Mouse (Mus musculus) left cerebral cortex, postnatal 4 days (tissue): ENCODE results near the gene H6pd. TPM values are rescaled to one million over a fixed set of nuclear protein-coding genes. Genes with fewer than 3 reads are reported as not detected.

Experiments used
- DNase-seq: peaks from one replicate; pipeline ENCODE4 v3.0.0-alpha.2; 2022
- intact Hi-C: fragments of 180-260 bp; cut with DNase I; formaldehyde crosslinking; loops from one replicate; pipeline ENCODE4 v1.15.1; 2025
- total RNA-seq, 2 experiments: library from RNA; stranded (reverse); gene quantifications; 2 replicates each; pipeline ENCODE4 v1.2.3; 2021

H6pd gene
- total RNA-seq, 2 experiments from 2014 or later = 11.7 to 13.8 TPM

DNA sequence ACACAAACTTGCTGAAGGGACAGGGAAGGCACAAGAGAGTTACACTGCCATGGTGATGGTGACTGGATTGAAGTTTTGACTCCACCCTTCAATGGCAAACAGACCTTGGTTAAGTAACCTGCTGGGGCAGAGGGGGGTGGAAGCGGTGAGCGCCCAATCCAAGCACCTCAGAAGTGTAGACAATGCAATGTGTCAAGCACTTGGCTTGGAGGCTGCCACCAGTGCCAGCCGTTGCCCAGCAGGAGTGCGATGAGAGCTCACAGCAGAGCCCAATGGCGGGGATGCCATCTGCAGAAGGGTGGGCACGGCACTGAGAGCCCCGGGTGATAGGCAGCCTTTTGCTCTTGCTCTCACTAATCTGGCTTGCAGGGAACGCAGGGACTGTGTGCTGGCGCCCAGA, 56.6 kb downstream of the H6pd start:
- intact Hi-C loops = loop anchor here (10.0 kb wide), 1 partner anchor 97 kb away; no protein-coding TSS in a partner anchor
- peak; percentile 74 for DNase-seq

DNA sequence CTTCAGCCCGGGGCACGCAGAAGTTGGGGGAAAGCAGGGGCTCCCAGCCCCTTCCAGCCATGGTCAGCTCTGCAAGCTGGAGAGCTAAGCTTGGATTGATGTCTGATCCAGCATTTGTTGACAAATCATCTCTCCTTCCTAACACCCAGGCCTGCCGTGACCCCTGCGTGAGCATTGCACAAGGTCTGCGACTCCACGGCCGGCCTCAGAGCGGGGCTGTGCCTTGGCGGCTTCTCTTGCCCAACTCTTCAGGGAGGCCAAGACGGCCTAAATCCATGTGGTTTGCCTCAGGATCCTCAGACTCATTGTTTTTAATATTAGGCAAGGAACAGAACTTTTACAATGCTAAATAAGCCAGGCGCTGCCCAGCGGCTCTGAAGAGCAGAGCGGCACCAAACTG, 57.6 kb downstream of the H6pd start:
- intact Hi-C loops = loop anchor here (10.0 kb wide), 1 partner anchor 96 kb away; no protein-coding TSS in a partner anchor
- no peak for DNase-seq

DNA sequence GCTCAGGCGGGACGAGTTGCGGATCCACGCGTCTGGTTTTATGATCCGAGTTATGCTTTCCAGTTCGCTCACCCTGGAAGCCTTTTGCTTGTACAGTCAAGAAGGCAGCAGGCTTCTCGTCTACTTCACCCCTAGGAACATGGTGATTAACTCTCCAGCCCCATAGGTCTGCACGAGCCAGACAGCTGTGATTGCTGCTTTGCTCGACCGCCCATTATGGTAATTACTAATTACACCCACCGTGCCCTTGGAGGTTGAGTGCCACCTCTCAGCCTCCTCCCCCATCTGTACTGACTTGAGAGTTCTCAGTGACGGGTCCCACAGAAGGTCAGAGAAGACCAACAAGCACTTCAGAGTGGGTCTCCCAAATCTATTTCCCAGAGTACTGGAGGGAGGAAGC, 59.1 kb downstream of the H6pd start:
- intact Hi-C loops = loop anchor here (10.0 kb wide), 1 partner anchor 95 kb away; no protein-coding TSS in a partner anchor
- DNase-seq = no peak

DNA sequence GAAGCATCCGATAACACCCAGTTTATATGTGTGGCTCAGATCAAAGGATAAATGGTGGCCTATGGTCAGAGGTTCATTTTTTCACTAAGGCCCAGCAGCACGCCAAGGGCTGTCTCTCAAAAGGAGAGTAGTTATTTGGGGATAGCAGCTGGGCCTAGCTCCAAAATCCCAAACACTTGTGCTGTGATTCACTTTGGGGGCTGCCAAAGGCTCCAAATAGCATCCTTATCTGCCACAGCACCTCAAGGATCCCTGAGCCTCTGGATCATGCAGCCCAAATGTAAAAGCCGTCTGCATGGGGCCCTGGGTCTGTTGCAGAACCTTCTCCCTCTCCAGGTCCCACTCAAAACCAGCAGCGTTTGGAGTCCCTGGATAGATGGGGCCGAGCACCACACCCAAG, 60.7 kb downstream of the H6pd start:
- intact Hi-C loops = no loop called here
- DNase-seq = no peak

DNA sequence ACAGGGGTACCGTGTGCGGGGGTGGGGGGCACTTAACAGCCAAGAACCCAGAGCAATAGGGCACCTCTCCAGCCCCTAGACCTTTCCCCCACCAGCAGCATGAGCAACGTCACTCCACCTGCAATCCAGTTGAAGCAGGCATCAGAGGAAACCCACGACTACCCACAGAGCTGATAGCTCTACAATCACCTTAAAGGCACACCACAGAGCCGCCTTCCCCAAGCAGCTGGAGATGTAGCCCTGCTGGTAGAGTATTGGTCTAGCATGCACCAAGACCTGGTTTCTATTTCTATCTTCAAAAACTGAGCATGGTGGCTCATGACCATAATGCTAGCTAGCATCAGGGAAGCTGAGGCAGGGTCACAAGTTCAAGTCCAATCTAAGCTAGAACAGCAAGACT, 61.4 kb downstream of the H6pd start:
- no peak for DNase-seq
- intact Hi-C loops = no loop called here

DNA sequence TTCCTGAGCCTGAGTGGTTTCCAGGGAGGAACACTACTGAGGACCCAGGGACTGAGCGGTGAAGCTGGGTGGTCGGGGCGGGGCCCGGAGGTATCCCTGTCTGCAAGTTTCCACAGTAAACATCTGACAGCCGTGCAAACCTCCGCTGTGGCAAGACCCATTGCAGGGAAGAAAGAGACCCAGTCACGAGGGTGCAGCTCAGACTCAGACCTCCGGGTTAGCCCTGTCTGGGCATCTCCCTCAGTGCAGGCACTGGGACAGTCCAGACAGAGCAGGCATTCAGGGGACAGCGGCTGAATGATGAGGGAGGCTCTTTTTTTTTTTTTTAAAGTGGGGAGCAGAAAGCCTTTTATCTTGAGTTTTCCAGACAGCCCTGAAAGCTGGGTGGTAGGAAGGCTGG, 63.6 kb downstream of the H6pd start:
- DNase-seq = no peak
- intact Hi-C loops = no loop called here

DNA sequence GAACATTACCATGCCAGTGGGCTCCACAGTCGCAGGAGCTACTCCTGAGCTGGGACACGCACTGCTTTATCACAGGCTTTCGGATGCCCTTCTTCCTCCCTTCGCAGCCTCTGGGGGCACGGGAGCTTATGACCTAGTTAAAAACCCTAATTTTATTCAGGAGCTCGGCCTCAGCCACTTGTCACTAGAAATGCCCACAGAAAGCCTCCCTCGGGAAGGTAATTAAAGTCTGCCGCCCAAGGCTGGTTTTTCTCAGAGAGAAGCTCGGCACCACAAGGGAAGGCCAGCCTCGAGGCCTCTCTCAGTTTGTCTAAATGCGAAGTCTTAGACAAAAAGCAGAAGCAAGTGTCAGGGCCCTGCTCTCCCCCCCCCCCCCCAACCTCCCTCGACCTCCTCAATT, 64.6 kb downstream of the H6pd start:
- intact Hi-C loops = no loop called here
- DNase-seq = no peak

DNA sequence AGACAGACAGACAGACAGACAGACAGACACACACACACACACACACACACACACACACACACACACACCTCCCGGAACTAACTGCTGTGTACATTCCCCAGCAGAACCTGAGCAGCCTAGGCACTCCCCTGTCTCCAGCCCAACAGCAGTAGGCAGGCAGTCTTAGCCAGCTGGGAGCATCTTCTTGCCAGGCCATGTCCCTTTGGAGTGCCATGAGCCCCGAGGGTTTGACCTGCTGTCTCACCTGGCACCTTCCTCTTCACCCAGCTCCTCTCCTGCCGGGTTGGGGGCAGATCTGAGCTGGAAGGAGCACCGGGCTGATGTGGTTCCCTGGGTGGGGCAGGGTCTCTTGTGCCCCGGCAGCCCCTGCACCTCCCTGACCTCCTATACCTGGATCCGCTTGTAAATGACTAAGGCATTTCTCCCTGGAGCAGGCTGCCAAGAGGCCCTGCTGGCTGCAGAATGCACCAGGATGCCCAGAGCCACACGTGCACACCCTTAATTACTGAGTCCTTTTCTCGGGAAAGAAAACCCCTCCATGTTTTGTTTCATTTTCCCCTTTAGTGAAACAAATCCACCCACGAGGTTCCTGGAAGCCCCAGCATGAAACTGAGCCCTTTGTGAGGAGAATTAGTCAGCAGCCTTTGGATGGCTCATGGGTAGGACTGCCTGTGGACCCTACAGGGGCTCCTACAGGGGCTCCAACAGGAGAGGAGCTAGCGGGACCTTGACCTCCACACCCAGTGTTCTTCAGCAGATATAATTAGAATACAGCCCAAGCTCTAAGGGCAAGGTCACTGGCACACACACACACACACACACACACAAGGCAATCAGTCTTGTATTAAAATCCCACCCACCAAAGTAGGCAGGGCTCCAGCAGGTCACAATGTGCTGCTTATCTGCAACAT, 65.7 kb downstream of the H6pd start:
- no peak for DNase-seq
- intact Hi-C loops = no loop called here

DNA sequence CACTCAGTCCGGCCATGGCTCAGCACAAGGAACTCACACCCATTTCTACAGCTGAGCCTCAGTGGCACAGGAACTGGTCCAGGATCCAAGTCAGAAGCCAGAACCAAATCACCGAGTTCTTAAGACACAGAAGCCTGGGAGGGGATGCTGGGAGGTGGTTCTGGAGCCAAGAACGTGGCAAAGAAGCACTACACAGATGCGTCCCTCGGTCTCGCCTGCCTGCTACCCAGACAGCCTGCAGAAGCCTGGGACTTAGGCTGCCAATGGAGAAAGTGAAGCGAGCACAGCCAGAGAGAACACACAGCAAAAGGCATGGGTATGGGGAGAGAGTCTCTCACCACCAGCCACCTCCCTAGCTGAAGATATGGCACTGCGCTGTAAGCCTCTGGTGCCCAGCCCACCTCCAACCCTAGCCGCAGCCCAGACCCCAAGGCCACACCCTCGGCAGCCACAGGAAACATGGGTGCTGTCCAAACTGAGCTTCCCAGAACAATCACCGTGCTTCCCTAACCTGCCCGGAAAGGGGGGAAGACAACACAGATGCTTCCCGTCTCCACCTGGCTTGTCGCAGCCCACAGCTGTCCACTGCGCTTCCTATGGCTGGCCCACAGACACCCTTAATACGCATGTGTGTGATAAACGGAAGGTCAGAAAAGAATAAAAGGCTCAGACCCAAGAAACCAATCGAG, 67.6 kb downstream of the H6pd start:
- no peak for DNase-seq
- intact Hi-C loops = no loop called here

DNA sequence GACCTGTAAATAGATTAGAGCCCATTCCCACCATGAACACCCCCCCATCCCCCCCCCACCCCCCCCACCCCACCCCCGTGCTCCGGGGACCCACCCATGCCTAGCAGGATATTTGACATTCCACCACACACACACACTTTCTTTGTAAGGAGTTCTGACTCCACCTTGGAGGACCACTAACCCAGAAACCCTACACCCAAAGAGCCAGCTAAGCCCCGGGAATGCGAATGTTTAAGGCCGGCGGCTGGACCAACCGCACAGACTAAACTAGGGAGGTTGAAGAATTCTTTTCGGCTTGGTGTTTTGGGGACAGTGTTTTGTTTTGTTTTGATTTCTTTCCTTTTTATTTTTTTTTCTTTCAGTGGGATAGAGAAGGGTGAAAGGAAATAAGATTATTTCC, 70.1 kb downstream of the H6pd start:
- intact Hi-C loops = no loop called here
- no peak for DNase-seq

DNA sequence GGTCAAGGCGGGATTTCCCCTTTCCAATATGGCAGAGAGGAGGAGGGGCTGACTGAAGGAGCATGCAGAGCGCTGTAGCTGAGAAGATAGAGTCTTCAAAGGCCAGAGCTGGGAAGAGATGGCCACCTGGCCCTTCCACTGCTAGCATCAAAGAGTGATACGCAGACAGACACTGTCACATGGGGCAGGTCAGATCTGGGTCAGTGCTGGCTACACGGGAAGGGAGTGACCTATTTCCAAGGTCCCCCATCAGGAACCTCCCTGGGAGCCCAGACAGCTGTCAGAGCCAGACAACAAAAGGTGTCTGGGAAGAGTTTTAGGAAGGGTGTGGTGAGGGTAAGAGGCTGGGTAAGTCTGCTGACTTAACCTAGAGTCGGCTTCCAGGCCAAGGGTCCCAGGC, 71.9 kb downstream of the H6pd start:
- intact Hi-C loops = no loop called here
- no peak for DNase-seq

DNA sequence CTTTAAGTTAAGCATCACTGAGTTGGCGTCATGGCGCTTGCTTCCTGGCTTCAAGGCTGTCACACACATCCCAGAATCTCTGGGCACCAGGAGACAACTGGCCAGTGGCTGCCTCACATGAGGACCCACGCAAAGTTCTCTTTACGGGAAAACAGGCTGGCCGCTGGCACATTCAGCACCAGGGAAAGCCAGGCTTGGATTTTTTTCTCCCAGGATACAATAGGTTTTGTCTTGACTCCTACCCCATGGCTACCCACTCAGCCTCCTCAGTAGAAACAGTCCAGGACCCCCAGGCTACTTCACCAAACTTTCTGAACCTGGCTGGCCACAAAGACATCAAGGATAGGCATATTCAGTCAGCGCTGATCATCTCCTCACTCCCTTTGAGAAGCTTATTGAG, 73.4 kb downstream of the H6pd start:
- DNase-seq = no peak
- intact Hi-C loops = no loop called here

DNA sequence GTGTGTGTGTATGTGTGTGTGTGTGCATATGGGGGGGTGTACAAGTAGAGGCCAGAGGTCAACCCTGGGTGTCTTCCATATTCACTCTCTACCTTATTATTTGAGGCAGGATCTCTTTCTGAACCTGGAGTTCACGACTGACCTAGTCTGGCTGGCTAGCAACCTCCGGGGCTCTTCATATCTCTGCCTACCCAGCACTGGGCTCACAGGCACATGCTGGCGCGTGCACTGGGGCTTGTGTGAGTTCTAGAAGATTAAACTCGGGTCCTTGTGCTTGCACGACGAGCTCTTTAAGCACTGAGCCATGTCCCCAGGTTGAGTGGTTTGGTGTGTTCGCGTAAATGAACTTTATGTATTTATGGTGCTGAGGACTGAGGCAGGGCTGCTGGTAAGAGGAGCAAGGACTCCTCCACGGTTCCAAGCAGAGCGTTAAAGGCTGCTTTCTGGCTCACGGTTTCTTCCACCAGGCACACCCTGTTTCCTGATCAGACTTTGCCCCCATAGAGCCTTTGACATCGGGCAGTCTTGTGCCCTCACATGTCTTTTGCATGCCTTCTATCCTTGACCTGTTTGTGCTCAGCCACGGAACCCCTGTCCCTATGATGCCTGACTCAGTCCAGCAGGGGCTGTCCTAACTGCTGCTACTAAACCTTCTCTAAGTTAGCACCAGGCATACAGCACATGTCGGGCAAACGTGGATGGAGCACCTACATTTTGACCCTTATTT, 75.1 kb downstream of the H6pd start:
- intact Hi-C loops = no loop called here

DNA sequence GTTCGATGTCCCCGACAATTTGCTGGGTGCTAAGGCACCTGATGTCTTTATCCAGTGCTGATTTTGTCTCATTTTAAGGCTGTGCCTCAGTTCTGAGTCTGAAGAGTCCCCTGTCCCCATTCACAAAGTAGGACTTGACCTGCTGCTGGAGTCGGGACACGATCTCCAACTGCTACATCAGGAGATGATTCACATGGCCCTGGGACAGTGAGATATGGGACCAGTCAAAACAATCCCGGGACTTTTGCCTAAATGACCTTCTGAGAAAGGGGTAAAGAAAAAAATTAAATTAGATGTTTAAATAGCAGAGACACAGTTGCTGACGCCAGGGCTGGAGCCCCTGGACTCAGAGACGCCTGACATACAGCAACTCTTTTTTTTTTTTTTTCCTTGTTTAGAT, 75.8 kb downstream of the H6pd start:
- intact Hi-C loops = no loop called here
- no peak for DNase-seq

More for the DNA sequence above, 75.1 kb downstream of the H6pd start:
- DNase-seq = no peak

DNA sequence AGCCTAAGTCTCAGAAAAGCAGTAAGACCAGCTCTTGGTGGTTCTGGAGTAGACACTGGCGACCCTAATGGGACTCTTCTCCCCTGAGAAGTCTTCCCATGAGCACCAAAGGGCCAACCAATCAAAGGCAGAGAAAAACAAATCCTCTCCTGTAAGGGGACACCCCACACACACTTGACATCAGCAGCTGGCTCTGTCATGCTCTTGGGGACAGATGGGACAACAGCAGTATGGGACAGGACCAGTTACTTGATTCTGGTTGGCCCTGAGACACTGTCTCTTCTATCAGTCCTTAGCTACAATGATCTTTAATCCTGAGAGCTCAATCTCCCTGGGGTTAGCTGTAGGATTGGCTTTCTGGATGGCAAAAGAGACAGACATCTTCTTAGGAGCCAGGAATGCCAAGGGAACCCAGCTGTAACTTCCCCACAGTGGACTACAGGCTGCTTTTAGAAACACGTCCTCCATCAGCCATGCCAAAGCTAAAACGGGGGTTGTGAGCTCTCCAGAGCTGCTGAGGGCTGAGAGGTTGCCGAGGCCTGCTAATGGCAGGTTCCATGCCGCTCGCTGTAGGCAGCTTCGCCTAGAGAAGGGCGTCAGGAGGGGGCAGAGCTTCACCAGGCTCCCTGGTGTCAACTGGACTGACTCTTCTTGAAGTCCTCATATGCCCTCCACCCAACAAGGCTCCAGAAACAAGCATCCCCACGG, 76.6 kb downstream of the H6pd start:
- intact Hi-C loops = no loop called here
- no peak for DNase-seq

DNA sequence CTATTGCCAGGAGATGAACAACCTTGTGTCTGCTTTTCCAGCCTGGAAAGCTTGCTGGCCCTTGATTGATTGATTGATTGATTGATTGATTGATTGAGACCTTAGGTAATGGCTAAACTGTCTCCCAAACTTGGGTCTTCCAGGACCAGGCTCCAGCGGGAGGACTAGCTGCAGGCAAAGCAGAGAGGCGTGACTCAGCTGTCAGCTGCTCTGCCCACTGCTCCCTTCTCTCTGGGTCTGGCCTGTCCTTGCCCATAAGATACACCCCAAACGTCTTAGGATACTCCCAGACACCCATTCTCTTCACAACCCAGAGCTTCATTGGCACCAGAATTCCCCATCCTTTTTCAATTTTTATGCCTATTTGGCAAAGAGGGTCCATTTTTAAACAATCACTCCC, 78.1 kb downstream of the H6pd start:
- DNase-seq = no peak
- intact Hi-C loops = no loop called here

Other genes with a start within 250 kb of the H6pd start
- gene Slc25a33, start 234.7 kb downstream of the H6pd start, total RNA-seq = 10 to 100 TPM; 18.6 to 19.4 TPM
- gene Spsb1, start 54.0 kb downstream of the H6pd start, total RNA-seq = 10 to 100 TPM; 13.9 to 15.3 TPM
- 1 to 10 TPM; 1.2 to 1.5 TPM for gene Gpr157, start 78.3 kb upstream of the H6pd start, total RNA-seq
- gene Slc2a5, start 110.3 kb upstream of the H6pd start, total RNA-seq = 1 to 10 TPM; 1.4 to 1.5 TPM
- gene Slc2a7, start 139.9 kb upstream of the H6pd start, total RNA-seq = not detected
- not detected for gene Car6, start 192.3 kb upstream of the H6pd start, total RNA-seq
- gene Eno1, start 227.7 kb upstream of the H6pd start, total RNA-seq = 100 to 1,000 TPM; 204 to 220 TPM